Mouse (Mus musculus) adrenal gland, adult 8-10 months (tissue): ENCODE data around the gene Col18a1. TPM values are rescaled to one million over a fixed set of nuclear protein-coding genes. Genes with fewer than 3 reads are reported as not detected.

ENCODE experiments used
- DNase-seq: peaks from one replicate; pipeline ENCODE4 v3.0.0; 2022
- total RNA-seq, 4 experiments: library from RNA; stranded (reverse); gene quantifications; 2 replicates each; pipeline ENCODE4 v1.2.4; 2022

Gene Col18a1
- total RNA-seq, 4 experiments from 2014 or later: 41.9 to 49.0 (median 48.0) TPM

DNA sequence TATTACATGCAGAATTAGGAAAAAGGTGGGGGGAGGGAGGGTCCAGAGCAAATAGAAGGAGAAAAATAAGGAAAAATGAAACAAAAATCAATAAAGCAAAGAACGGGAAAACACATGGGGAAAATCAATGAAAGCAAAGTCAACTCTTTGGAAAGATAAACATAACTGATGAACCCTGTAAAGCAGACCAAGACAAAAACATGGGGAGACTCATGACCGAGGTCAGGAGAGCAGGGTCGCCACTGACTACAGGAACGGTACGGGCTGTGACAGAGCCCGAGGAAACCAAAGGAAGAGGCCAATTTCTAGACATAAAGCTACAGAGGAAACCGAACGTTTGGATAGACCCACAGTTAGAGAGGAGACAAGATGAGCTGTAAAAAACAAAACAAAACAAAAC, 62.7 kb downstream of the Col18a1 start:
- no peak for DNase-seq

DNA sequence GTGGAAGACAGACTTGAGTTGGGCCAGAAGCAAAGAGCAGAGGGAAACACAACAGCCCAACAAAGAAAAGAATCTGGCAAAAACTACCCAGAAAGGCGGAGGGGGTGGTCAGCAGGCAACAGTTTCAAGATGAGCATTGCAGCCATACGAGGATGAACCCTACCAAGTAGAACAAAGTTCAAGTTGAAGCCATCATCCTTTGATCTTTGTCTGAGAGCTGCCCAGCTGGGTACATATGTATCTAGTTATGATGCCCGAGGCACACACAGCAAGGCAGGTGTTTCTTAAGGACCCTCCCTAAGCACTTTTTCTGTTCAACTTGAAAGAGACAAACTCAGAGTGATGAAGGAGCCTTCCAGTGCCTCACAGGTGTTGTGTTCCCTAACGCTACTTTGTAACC, 66.6 kb downstream of the Col18a1 start:
- DNase-seq: no peak

DNA sequence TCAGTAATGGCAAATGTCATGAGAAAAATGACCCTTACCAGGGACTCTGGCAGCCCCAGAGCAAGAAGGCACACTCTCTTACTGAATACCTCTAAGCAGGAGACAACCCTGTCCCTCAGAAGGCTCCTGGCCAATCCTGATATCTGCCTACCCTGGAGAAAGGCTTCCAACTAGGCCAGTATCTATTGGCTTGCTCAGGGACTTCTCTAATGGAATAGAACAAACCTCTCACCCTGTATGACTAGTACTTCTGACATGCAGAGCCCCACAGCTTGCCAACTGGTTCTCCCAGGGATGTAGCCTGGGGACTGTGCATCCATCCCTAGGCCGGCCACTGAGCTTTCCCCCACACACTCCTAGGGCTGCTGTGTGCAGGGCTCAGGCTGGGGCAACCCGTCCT, 67.7 kb downstream of the Col18a1 start:
- DNase-seq: no peak

DNA sequence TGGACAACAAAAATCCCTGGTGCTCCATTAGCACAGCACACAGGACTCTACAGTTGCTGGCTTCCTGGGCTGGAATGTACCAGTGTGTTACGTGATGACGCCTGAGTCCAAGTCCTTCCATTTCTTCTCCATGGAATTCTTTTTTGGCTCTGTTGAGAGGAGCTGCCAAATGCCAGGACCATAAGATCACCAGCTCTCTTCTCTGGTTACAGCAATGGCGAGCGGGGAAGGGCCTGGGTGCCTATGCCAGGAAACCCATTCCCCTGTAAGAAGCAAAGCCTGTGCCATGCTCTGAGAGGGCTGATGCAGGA, 68.5 kb downstream of the Col18a1 start:
- no peak for DNase-seq

DNA sequence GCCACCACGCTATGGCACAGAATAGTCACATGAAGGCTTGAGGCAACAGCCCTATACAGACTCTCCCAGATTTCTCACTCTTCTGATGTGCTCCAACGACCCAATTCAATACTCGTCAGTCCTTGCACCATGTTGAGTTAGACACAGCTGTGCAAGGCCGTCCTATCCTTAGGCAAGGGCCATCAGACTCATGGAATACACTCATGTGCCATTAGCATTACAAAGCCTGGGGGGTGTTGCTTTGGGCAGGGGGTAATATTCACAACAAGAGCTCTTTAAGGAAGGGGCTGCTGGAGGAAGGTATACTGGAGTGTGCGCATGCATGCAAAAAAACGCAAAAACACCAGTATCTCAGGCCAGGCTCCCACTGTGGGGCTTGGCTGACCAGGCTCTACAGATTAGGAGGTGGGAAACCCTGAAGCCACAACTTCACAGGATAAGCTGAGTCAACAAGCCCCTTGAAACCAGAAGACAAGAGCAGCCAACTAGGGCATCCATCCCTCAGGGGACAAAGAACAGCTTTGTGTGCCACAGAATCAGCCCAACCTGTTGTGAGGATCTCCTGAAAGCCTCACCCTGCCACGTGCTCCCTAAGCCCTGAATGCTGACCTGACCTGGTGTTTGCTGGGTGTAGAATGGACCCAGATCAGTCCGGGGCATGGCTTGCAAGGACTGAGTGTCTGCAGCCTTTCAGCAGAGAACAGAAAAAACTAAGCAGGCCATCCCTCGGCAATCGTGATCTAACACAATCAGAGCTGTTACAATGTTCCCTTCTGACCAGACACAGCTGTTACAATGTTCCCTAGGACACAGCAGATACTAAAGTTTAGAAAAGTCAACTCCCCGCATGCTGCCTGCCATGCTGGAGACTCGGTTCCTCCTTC, 69.1 kb downstream of the Col18a1 start:
- no peak for DNase-seq

DNA sequence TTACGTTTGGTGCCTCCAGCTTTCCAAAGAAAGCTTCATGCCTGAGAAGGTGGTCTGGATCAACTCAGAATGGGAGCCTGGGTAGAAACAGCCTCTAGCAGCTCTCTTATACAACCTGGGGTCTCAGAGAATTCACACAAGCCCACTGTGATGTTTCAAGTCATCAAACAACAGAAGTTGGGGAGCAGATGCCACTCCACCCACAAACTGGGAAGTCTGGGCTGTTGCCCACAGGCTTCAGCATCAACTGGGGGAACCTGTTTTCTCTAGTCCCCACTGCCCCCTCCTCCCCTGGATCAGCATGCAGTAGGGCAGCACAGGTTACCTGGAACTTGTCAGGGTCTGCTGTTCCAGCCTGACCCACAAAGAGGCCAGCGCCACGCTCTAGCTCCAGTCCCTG, 70.7 kb downstream of the Col18a1 start:
- DNase-seq: no peak

DNA sequence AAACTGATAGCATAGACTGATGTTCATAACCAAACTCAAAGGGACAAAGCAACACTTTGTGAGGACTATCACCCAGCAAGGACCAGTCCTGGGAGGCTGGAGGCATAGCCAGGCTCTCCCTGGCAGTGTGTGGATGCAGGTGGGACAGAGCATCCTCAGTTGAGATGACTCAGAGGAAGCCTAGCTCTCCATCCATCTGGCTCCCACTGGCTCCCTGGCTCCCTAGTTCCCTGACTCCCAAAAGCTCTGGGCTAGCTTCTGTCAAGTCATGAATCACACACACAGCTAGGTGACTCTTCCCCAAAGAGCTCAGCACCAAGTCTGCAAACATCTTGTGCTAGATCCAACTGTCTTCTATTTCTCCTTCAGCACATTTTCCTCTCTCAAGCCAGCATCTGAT, 72.5 kb downstream of the Col18a1 start:
- DNase-seq: no peak

DNA sequence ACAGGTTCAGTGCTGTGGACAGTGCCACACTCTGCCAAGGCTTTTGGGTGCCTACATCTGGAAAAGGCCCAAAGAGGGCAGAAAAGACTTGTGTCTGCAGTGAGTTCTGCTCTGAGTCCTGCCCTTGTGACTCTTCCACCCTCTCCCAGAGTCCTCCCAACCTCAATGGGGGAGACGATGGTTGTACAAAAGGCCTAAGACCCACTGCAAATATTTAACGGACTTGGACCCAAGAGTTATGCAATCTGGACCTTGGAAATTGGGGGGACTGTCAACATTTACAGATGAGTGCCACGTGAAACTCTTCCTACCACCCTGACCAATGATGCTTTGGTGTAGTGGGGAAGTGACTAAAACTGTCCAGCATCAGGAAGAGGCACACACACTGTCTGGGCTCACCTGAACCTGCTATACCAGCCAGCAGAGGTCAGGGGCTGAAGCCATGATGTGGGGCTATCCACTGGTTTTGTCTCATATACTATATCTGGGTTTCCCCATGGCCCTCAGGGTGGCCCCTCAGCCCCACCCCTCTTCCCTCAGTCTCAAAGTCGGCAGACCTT, 74.7 kb downstream of the Col18a1 start:
- DNase-seq: no peak

DNA sequence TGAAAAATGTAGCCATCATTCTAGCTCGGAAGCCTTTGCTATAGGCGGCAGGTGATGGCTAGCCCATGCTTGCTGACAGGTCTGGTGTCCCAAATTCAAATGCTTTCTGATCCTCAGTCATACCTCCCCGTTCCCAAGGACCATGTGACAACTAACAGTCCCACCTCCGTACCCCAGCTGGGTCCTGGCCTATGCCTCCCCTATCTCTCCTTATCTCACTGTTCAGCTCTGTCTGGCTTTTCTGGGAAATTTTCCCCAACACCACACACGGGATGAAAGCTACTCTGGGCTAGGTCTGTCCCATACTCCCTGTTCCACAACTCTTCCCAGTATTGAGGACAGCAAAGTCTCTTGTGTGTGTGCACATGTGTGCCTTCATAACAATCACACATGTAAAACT, 76.3 kb downstream of the Col18a1 start:
- DNase-seq: no peak

DNA sequence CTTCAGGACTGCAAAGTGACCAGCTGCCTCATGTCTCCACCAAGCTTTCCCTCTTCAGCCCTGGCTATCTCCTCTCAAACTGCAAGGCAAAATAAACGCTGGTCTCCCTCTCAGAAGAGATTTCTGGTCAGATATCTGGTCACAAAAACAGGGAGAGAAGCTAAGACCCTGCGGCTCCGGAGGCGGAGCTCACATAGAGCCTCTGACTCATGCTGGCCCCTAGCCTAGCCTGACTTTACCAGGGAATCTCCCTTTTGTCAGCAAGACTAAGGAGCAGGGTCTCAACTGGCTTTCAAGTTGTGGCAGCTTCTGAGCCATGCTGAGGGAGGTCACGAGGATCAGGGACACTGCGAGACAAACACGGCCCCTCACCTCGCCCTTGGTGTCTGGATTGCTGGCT, 77.0 kb downstream of the Col18a1 start:
- DNase-seq: peak; percentile 56

DNA sequence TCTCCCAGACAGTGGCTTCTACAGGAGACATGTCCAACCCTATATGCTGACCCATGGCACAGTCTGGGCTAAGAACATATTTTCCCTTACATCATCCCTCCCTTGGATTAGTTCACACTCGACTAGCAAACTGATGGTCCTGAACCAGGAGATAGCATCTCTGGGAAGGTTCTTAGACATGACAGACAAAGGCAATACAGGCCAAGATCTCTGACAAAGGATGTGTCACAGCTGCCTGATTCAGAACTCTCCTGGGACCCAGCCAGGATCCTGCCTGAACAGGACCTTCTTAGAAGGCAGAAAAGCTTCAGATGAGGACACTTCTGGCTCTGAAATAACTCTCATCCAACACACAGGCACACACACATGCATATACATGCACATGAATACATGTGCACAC, 81.8 kb downstream of the Col18a1 start:
- DNase-seq: peak; percentile 53

DNA sequence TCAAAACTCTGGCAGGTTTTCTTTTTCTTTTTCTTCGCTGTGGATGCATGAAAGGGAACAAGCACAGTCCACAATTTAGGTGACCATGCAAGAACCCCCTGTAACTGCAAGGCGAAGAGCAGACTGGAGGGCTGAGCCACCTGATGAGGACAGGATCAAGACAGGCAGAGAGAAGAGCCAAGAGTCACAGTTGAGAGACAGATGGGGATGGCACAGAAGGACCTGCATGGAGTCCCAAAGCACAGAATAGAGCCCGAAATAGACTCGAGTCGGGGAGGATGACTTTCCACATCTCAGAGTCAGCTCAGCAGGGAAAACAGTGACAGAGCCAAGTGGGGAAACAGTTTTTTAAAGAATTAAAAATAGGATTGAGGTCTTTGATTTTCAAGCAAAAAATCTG, 83.4 kb downstream of the Col18a1 start:
- no peak for DNase-seq

DNA sequence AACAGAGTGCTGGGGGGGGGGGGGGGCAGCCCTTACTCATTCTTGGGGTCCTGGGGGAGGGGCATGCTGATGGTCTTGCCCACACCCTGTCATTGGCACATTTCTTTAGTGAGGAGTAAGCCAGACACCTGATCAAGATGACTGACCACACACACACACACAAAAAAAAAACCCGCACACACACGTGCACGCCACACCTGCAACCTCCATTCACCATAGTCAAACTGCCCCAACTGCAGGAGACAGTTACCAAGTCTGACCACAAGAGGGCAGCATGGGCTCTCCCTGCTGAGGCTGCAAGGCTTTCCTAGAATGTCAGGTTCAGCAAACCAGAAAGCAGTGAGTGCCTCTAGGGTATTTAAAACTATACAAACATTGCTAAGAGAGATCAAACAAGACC, 83.9 kb downstream of the Col18a1 start:
- DNase-seq: peak; percentile 69

DNA sequence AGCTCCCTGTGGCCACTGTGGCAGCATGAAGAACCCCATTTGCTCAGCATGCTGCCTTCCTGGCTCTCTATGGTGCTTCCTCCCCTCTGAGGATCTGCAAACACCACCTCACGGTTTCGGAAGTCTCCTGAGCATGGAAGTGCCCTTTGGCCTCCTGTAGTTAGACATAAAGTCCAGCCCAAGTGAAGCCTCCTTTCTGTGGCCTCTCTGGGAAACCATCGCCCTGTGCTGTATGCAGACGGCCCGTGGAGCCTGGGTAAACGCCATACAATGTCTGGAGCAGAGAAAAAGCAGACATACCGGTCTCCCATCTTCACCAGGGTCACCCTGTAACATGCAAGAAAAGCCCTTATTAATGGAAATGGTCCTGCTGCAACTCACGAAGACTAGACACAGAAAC, 87.4 kb downstream of the Col18a1 start:
- DNase-seq: no peak

DNA sequence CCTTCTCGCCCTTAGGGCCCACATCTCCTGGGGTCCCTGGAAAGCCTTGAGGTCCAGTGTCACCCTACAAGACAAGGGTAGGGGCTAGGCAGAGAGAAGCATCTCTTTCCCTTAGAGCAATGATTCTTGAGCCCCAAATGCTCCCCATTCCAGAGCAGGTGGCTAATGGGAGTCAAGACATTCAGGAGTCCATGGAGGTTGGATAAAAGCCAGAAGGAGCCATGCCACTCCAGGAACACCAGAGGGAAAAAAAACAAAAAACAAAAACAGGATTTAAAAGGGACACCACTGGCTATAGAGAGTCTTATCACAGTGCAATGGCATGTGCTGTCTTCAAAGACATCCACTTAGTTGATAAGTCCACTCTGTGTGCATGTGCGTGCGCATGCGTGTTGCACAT, 87.9 kb downstream of the Col18a1 start:
- no peak for DNase-seq

DNA sequence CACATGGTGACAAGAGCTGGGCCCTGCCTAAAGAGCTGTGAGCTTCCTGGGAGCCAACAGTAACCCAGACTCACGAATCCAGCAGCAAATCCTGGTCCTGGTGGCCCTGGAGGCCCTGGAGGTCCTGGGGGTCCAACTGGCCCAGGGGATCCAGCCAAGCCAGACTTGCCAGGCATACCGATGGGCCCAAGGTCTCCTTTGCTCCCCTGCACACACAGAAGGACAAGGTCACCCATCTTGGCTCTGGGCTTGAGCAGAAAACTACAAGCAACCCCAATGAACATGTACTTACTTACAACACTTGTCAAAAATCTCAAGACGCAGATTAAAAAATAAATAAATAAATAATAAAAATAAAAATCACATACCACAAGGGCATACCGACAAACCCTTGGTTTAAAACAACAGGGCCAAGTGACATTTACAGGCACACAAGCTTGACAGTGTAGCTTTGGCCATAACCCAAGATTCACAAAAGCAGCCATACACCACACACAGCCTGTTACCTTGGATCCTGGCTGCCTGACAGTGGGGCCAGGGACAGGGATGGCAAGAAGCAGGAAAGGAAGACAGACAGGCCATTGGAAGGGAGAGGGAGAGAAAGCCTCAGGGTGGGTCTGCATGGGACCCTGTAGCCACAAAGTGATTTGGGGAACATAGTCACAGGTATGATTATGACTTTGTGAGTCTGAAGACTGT, 91.9 kb downstream of the Col18a1 start:
- DNase-seq: peak; percentile 53

DNA sequence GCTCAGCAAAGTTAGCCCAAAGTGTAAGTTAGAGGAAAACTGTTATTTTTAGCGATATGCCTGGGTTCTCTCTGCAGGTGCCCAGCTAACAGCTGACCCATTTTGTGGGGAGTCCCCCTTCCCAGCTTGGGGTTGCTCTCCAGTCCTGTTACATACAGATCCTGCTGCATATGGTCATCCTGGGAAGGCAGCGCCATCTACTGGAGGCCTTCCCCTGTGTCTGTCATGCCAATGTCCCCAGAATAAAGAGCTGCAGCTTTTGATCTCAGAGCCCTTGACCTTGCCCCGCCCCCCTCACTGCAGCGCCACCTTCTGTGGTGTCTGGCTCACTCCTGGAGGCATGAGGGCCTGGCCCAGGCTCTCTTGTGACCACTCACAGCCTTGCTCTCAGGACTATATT, 96.3 kb downstream of the Col18a1 start:
- DNase-seq: peak; percentile 74

DNA sequence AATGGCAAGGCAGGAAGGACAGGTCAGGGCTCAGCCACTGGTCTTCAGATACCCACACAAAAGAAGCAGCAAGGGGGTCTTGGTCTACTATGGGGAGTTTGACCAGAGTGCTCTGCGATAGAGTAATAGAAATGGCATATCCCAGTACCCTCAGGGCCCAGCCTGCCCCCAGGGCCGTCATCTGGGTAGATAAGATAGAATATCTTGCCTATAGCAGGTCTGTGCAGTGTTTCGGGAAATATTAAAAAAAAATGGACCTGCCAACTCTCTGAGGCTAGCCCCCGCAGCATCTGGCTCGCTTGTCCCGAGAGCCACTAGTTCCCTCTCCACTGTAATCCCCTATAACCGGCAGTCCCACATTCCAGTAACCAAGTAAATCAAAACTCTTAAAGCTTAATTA, 97.9 kb downstream of the Col18a1 start:
- DNase-seq: no peak

DNA sequence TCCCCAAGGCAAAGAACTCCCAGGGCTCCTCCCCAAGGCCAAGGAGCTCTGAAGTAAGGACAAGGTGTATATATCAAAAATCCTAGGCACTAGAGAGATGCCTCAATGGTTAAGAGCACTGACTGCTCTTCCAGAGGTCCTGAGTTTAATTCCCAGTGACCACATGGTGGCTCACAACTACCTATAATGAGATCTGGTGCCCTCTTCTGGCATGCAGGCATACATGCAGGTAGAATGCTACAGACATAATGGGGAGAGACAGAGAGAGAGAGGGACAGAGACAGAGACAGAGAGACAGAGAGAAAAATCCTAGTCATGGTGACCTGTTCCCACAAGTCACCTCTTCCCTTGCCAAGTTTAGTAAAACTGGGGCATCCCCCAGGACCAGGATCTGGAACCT, 101.7 kb downstream of the Col18a1 start:
- no peak for DNase-seq

DNA sequence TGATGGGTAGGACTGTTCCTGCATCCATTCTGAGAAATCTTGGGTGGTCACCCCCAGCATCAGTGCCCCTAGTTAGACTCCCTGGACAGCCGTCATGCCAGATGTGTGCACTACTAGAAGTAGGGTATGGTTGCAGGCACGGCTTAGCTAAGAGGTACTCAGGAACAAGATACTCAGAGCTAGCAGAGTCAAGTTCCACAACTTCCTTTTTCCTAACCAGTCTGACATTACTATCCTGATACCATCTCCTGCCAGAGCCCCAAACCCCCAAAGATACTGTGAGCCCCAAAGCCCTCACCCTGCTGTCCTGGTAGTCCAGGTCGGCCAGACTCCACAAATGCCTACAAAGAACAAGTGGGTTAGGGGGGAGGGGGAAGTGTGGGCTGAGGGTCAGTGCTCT, 102.1 kb downstream of the Col18a1 start:
- no peak for DNase-seq

DNA sequence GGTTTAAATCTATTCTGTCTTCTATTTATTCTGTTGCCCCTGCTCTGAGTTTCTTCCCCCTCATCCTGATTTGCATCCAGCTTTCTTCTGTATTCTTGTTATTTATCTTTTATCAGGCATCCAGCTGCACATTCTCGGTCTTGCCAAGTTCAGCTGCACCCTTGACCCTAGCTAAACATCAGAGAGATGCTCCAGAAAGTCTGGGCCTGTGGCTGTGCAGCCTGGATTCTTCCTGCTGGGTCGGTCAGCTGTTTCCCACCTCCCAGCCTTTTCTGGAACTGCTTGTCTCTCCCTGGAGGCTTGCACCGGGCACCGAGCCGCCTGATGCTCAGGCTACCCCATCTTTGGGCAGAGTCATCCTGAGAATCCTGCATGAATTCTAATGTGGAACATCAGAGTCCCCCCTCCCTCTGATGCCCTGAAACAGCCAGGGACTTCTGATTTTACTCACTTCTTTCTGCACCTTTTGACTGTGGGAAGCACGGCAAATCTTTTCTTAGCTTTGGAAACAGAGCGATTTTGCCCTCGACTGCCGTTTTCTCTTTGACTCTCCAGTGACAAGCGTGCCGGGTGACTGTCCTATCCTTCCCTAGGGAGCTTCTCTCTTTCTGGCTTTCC, 103.8 kb downstream of the Col18a1 start:
- DNase-seq: no peak

DNA sequence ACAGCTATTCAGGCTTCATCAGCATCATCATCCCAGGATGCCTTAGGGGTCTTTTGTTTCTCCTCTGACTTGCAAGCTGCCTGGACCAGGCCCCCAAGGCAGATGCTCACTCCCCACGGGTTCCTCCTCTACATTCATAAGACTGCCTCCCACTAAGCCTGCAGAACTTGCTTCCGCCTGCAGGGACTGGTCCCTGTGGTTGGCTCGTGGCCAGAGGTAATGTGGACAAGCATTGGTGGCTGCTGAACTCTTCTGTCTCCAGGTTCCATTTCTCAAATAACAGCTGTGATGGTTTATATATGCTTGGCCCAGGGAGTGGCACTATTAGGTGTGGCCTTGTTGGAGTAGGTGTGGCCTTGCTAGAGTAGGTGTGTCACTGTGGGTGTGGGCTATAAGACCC, 104.9 kb downstream of the Col18a1 start:
- no peak for DNase-seq

DNA sequence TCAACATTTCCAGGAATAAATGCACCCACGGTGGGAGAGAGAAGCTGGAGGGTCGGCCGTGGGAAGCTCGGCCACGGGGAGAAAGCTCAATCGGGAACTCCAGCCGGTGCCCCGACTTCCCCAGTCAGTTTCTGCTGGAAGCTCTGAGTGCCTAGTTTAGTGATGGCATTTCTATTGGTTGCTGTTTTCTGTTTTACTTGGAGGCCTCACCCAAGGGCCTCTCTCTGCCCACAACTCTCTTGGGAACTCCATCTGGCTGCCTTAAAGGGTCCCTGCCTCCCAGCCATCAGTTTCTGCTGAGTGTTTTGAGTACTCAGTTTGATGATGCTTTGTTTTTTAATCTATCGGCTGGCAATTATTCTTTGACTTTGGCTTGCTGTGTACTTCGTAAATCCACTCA, 109.6 kb downstream of the Col18a1 start:
- DNase-seq: no peak

DNA sequence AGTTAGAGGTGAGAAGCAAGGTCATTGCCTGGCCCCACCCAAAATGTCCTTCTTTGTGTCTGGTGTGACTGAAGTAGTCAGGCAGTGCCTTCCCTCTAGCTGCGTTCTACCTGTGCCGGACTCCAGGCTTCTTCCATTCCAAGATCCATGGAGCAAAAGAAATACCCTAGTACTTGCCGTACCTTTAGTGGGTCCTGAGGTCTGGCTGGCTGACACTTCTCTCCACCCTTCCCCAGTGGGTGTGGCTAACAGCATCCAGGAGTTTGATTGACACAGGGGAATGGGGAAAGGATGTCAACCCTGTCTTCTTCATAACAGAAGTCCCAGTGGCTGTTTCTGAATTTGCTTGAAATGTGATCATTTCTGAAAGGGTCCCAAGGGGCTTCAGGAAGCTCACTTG, 117.7 kb downstream of the Col18a1 start:
- DNase-seq: no peak
